Mouse (Mus musculus): ENCODE results near the gene Pan2.
"Not testable (repeated sequence)": the region's sequence is repeated elsewhere in the genome, so short reads cannot be mapped to it uniquely, and the experiment has no call there.

Pan2 gene

DNA sequence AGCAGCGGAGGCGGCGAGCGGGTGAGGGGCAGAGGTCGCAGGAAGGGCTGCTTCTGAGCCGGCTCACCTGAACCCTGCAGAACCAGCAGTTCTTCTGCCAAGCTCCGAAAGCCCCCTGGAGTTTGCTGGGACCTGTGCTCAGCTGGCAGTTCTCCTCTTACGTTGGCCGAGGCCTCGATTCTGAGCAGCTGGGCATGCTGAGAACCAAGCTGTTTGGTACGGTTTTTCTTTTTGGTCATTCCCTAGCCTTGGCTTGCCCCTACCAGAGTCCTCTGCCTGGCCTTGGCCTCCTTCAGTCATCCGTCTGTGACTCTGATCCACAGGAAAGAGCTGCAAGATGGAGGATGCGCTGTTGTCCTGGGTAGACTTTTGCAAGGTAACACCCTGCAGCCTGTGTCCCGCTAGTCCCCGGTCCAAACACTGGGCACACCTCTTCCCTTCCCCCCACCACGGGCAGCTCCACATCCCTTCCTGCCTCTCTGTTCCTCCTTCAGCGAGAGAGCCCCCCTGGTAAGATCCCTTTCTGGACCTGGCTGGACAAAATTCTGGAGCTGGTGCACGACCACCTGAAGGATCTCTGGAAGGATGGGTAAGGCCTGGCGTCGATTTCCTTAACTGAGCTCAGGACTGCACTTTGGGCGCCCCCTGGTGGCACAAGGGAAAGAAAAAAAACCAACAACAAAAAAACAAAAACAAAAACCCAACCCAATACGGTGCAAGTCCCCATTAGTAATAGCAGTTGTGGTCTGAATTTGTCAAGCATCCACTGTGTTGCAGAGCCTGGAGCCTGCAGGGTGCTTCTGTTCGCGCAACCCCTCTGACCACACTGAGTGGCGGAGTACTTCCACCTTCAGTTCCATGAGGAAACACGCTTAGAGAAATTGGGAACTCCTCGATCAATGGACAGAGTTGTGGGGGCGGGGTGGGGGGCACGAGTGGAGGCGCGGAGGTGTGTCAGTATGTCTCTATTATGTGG is 19.2 kb upstream of the Pan2 start:
- DNase-seq (ENCODE audit: low spot score), result peak; percentile 49

DNA sequence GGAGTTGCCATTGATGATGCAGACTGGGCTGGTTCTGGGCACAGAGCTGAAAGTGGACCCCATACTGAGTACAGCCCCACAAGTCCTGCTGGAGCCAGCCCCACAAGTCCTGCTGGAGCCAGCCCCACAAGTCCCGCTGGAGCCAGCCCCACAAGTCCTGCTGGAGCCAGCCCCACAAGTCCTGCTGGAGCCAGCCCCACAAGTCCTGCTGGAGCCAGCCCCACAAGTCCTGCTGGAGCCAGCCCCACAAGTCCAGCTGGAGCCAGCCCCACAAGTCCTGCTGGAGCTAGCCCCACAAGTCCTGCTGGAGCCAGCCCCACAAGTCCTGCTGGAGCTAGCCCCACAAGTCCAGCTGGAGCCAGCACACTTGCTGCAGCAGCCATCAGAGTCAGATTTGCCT is 12.5 kb upstream of the Pan2 start:
- not testable (repeated sequence) for DNase-seq (ENCODE audit: low spot score)

DNA sequence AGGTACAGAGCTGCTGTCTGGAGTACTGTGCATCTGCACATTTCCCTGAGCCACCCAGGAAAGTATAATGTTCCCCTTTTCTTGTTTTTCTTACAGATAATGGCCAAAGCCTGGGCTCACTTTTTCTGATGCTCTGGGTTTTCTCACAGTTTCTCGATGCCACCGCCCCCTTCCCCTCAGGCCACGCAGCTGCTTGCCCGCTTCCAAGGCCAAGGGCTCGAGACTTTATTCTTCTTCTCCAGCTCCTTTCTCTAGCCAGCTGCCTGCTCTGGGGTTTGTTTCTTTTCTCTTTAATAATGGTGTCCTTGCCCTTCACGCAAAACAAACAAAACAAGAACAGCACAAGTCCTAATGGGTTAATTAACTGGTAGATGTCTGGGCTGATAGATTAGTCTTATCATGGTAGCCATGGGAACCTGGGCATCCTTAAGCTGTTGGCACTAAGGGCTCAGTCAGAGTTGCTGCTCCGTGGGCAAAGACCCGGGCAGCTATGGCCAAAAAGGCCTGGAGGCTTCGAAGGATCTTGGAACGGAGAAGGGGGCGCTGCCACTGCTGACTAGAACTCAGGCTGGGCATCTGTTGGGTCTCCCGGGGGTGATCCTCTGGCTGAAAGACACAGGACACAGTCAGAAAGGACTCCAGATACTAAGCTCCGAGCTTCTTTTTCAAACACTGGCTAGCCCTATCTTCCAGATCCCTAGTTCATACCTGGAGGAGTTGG is 6.6 kb upstream of the Pan2 start:
- no peak for DNase-seq (ENCODE audit: low spot score)

DNA sequence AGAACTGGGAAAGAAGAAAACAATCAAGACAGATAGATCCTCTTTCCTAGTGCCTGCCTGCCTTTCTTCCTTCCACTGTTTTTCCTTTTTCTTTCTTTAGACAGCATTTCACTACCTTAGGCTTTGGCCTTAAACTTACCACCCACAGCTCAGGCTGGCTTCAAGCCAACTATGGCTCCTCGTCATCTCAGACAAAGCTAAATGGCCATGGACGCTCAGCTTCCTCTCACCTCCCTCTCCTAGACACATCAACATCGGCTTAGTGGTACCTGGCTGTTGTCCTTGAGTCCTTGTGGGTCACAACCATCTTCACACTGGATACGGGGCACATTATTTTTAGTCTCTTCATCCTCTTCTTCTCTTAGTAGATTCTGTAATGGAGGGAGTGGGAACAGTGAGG is 5.9 kb upstream of the Pan2 start:
- DNase-seq (ENCODE audit: low spot score), result no peak

DNA sequence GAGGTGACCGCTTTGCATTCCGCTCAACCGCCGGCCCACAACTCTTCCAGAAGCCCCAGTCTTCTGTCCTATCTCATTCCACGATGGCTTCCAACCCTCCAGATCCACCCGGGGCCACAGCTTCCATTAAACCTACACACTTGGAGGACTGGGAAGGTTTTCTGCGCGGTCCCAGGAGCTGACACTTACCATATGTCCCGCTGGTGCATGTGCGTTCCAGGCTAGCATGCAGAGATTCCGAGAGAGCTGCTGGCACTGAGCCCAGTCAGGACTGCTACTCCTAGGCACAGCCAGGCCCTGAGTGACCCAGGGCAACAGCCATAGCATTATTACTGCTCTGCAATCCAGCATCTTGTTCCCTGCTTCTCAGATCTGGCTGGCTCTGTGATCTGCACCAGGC is 5.5 kb upstream of the Pan2 start:
- DNase-seq (ENCODE audit: low spot score), result no peak

DNA sequence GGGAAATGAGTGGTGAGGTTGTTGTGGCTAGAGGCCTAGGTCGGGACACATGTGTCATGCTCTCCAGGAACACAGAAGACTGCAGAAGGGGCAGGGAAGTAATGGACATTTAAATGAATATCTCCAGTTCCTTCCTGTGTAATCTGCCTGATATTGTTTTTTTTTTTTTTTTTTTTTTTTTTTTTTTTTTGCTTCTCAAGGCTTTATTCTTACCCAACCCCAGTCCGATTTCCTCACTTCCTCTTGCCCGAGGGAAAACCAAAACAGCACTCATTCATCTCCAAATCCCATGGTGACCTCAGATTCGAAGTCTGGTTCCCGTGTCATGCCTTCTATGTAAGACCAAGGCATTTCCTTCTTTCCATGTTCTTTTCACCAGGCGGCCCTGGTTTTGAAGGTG is 4.9 kb upstream of the Pan2 start:
- DNase-seq (ENCODE audit: low spot score), result no peak

DNA sequence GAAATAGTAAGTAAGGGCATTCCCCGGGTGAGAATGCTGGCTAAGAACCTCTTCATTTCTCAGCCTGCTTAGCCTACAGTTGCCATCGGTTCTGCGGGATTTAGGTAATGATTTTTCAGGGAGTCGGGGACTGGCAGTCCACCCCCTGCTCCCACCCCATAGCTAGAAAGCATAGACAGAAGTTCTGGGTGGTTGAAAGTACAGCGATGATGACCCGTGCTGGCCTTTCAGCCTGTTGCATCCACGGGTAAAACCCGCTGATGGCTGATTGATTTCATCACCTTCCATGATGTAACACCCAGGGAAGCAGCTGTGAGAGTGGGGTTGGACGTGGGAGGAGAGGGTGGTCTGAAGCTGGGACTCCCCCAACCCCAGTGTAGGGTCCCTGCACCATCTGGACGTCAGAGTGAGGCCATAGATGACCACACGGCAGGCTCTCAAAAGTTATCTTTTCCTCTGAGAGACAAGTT is 4.4 kb upstream of the Pan2 start, which contains the start of gene Il23a:
Il23a (minus strand) TSS at position 51 of the 470 bp plus-strand sequence.
- no peak for DNase-seq (ENCODE audit: low spot score)

DNA sequence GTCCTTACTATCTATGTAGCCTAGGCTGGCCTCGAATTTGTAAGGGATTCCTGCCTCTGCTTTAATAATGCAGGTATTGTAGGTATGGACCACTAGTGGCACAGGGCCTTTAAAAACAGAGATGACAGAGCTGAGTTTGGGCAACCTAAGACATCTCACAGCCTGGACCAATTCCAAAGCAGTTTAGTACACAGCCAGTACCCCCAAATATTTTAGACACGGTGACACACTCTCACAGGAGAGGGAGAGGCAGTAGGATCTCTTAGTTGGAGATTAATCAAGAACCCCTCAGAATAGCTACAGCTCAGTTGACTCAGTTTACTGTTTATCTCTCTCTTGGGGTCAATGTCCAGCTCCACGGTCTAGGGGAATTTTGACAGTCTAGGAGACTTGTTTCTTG is 778 bp upstream of the Pan2 start:
- DNase-seq (ENCODE audit: low spot score), result no peak

DNA sequence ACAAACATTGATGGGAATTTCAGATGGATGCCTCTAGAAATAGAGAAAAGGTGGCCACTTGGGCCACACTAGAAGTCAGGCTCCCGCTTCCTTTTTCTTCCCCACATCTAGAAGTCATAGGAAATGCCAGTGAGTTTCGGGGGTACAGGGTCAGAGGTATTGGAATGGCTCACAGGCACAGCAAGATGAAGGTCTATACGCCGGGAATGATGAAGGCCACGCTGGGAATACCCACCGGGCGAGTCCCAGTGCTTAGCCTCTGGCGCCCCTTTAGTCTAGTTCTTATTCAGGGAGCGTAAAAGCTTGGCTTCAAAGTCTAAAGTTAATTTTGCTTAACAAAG is 380 bp upstream of the Pan2 start:
- no peak for DNase-seq (ENCODE audit: low spot score)

DNA sequence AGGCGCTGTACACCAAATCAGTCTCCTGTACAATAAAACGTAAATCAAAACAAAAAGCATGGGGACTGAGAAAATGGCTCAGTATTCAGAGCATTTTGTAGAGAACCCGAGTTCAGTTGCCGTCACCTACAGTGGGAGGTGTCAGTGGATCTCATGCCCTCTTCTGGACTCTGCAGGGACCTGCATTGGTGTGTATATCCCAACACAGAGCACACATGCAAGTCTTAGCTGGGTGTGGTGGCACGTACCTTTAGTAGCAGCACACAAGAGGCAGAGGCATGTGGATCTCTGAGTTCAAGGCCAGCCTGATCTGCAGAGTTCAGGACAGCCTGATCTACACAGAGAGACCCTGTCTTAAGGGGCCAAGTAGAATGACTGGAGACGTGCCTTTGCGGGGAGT is 6.5 kb downstream of the Pan2 start:
- DNase-seq (ENCODE audit: low spot score), result no peak

DNA sequence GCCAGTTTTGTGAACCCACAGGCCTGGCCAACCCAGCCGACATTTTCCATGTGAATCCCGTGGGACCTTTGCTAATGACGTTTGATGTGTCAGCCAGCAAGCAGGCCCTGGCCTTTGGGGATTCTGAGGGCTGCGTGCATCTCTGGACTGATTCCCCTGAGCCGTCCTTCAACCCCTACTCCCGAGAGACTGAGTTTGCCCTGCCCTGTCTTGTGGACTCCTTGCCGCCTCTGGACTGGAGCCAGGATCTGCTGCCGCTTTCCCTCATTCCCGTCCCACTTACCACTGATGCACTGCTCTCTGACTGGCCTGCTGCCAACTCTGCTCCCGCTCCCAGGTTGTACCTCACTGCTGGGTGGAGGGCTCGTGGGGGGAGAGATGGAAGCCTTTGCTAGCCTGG is 7.0 kb downstream of the Pan2 start:
- no peak for DNase-seq (ENCODE audit: low spot score)

DNA sequence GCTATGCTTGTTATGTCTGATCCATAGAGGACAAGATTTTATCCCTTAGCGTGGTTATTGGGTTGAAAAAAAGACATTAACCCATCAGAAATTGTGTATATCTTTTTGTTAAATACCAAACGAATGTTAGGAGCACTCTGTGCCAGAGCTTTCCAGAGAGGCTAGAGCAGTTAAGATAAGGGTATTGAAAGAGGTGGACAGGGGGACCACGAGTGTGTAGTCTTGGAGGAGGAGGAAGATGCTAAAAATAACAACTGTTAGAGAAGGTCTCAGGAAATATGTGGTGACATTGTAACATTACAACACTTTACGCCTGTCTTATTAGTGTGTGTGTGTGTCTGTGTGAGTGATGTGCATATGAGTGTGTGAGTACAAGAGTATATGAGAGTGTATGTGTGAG is 7.8 kb downstream of the Pan2 start:
- DNase-seq (ENCODE audit: low spot score), result no peak

DNA sequence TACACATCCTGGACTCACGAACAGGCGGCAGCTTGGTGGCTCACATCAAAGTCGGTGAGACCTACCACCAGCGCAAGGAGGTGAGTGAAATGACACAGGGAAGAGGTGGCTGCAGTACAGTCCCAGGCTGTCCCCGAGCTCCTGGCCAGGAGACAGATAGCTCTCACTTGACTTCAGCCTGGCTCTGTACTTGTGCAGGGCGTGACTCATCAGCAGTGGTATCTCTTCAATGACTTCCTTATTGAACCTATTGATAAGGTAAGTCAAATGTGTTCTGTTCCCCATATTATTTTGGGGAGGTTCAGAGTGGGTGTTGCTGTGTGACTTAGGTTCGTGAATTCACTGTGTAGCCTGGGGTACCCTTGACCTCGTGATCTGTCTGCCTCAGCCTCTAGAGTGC is 12.4 kb downstream of the Pan2 start:
- no peak for DNase-seq (ENCODE audit: low spot score)

DNA sequence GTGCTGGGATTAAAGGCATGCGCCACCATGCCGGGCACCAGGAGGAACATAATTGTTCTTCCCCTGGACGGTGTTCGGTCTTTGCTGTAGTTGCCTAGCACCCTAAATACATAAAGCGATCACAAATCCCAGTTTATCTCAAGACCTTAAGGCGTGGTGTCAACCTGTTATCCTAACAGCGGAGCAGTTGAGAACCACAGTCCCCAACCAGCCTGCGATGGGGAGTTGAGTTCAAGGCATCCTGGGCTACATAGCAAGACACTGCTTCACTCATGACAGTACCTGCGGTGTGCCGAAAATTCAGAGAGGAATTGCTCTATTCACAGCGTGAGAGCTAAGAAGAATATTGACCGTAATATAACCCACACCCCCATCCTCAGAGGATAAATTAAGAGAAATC is 18.5 kb downstream of the Pan2 start:
- no peak for DNase-seq (ENCODE audit: low spot score)

DNA sequence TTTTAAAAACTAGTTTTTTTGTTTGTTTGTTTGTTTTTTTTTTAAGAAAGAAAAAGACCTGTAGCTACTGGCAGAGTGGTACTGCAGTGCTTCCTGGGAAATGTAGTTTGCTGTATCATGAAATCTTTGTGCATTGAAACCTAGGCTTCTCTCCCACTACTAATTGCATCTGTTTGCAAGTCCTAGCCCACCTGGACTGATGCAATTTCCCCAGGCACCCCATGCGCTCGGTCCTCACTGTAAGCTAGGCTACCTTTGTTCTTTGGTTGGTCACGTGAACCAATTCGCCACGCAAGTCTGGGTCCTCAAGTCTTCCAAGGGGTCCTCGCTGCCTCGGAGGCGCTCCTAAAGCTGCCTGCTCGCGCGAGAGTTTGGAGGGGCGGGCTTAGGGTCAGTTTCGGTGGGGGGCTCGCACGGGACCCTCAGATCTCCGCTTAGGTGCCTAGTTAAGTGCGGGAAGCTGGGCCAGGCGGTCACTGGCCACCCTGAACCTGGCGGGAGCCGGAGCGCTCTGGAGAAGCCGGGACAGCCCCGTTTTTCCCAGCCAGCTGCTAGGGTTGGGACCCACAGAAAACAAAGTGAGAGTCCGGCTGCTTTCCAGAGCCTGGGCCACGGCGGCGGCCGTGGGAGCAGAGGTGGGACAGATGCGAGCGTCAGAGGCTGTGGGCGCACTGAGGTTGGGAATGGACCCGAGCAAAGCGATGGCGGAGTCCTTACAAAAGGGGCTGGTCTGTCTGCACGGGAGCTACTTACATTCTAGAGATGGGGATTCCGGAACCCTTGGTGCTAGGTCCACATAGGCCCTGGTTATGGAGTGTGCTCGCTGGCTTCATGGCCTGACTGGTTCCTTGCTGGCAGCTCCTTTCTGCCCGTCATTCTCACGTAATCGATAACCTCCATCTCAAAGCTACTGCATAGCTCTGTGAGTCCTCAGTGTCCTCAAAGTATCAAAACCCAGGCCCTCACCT is 19.3 kb downstream of the Pan2 start, which contains the start of gene Cnpy2:
Cnpy2 (plus strand) TSS at position 319 of the 968 bp plus-strand sequence.
- DNase-seq (ENCODE audit: low spot score), result peak; percentile 78

DNA sequence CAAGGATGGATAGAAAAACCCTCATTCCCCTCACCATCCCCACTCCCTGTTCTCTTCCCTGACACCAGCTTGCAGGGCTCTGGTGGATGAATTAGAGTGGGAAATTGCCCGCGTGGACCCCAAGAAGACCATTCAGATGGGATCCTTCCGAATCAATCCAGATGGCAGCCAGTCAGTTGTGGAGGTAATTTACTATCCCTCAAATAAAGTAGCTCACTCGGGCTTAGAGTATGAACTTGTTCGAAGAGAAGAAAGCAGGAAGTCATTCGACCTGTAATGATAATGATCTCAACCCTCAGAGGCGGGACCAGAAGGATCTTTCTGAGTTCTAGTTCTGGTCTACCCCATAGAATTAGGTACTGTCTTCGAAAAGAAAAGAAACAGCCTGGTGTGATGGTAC is 20.4 kb downstream of the Pan2 start:
- no peak for DNase-seq (ENCODE audit: low spot score)

DNA sequence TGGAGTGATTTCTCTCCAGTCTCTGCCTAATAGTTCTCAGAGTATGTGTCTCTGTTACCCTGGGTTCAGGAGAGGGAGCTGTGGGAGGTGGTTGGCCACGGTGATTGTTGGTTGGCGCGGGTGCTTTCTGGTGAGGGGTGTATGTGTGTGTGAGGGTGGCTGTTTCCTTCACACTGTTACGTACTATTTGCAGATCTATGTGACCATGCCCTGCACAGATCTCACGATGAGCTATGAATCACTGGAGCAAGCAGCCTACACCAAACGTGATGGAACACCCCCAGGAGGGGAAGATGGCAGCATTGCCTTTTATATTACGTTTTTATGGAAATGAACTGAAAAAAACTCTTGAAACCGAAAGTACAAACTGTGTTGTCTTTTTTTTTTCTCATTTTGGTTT is 23.7 kb downstream of the Pan2 start:
- no peak for DNase-seq (ENCODE audit: low spot score)

DNA sequence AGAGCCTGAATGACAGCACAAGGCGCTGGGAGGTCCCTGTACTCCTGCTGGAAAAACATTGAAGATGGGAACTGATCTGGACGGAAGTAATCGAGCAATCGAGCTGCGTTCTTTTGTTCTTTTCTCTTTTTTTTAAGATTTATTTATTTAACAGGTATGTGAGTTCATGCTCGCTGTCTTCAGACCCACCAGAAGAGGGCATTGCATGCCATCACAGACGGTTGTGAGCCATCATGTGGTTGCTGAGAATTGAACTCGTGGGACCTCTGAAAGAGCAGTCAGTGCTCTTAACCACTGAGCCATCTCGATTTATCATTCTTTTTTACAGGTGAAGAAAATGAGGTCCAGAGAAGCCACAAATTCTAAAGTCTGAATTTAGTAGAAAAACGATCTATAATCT is 24.5 kb downstream of the Pan2 start:
- DNase-seq (ENCODE audit: low spot score), result no peak

DNA sequence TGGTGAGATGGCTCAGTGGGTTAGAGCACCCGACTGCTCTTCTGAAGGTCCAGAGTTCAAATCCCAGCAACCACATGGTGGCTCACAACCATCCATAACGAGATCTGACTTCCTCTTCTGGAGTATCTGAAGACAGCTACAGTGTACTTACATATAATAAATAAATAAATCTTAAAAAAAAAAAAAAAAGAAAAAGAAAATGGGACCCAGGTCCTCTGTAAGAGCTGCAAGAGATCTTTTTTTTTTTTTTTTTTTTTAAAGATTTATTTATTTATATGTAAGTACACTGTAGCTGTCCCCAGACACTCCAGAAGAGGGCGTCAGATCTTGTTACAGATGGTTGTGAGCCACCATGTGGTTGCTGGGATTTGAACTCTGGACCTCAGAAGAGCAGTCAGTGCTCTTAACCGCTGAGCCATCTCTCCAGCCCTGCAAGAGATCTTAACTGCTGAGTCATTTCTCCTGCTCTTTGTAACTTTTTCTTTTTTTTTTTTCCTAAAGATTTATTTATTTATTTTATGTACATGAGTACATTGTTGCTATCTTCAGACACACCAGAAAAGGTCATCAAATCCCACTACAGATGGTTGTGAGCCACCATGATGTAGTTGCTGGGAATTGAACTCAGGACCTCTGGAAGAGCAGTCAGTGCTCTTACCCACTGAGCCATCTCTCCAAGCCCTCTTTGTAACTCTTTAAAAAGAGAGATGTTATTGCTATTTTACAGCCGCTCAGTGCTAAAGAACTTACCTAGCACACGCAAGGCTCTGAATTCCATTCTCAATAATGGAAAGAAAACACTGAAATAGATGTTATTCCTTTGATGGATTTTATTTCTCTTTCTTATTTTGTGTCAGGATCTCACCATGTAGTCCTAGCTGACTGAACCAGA is 29.5 kb downstream of the Pan2 start:
- DNase-seq (ENCODE audit: low spot score), result not testable (repeated sequence)

DNA sequence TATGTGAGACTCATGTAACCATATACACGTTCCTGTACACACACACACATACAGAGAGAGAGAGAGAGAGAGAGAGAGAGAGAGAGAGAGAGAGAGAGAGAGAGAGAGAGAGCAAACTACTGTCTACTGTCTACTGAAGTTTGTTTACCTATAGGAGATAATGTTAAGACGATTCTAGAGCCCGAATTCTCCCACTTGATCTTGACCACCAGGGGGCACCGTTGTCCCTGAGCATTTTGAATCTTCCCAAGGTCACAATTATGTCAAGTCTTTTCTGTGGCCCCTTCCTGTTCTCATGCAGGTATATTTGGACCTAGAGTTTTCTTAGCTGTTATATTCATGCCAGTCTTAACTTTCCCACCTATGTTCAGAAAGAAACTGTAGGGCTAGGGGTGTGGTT is 32.4 kb downstream of the Pan2 start:
- peak; percentile 31 for DNase-seq (ENCODE audit: low spot score)

DNA sequence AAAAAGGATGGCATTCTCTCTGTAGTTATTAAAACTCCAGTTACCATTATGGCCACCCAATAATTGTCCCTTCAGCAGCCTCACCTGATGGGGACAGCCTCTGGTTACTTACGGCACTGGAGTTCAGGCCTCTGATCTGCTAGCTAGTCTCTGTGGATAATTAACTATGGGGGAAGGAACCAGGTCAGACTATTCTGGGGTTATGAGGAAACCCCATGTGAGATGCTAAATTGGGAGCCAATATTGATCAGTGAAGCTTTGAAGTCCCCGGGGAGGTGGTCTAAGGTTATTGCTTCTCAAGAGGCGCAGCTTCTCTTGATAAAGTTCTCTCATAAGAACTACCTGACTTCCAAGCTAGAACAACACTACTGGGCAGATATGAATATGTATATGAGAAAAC is 33.1 kb downstream of the Pan2 start:
- DNase-seq (ENCODE audit: low spot score), result no peak

All from ovary, postnatal 10 days (tissue).